Mouse (Mus musculus): ENCODE measurements around the gene Snx30. TPM values are rescaled to one million over a fixed set of nuclear protein-coding genes. Genes with fewer than 3 reads are reported as not detected.
"Not testable (repeated sequence)": the region's sequence is repeated elsewhere in the genome, so short reads cannot be mapped to it uniquely, and the experiment has no call there.

Snx30 gene
- polyA plus RNA-seq, 1 experiment from 2014 or later, result 12.1 TPM

- H3K27ac ChIP-seq (ENCODE audit: low read depth, low read length), result no peak overlapping the region
- H3K4me1 ChIP-seq (ENCODE audit: control insufficient read depth, insufficient read depth, low read length), result no peaks in the 10 kb centered on the region
- no peak overlapping the region for H3K4me2 ChIP-seq (replicated peaks; ENCODE audit: low read depth, low read length)
- no peak overlapping the region for H3K9ac ChIP-seq (ENCODE audit: low read depth, low read length)
- H3K9me3 ChIP-seq (ENCODE audit: control insufficient read depth, low read length), result no peaks in the 10 kb centered on the region
- H3K36me3 ChIP-seq (ENCODE audit: control insufficient read depth, insufficient read depth, low read length), result no peaks in the 10 kb centered on the region
- H3K27me3 ChIP-seq (ENCODE audit: control insufficient read depth, insufficient read depth, low read length), result no peaks in the 10 kb centered on the region
- H3K4me3 ChIP-seq (ENCODE audit: low read length), result no peak overlapping the region
- WGBS, result 2% methylated on average over 7 of the region's 7 CpGs
- no peak for ATAC-seq (ENCODE audit: low FRiP score, low TSS enrichment)
Observed at GRCm38 (mm10) chr4:59786661-59787060, 19.0 kb upstream of the Snx30 start.

- 68% methylated on average over 6 of the region's 6 CpGs for WGBS
- Histone ChIP-seq H3K4me2 (replicated peaks; ENCODE audit: low read depth, low read length) (no peak overlapping the region), H3K9ac (ENCODE audit: low read depth, low read length) (no peak overlapping the region), H3K4me3 (ENCODE audit: low read length) (no peak overlapping the region), H3K36me3 (ENCODE audit: control insufficient read depth, insufficient read depth, low read length) (no peaks in the 10 kb centered on the region), H3K27ac (ENCODE audit: low read depth, low read length) (no peak overlapping the region), H3K4me1 (ENCODE audit: control insufficient read depth, insufficient read depth, low read length) (no peaks in the 10 kb centered on the region), H3K27me3 (ENCODE audit: control insufficient read depth, insufficient read depth, low read length) (0 out of 2 replicates have a peak, but pooled peaks cover 2% of the 10 kb centered on the region), H3K9me3 (ENCODE audit: control insufficient read depth, low read length) (no peaks in the 10 kb centered on the region)
- ATAC-seq (ENCODE audit: low FRiP score, low TSS enrichment), result no peak
Observed at GRCm38 (mm10) chr4:59787126-59787525, 18.5 kb upstream of the Snx30 start.

- H3K4me2 ChIP-seq (replicated peaks; ENCODE audit: low read depth, low read length), result no peak overlapping the region
Observed at GRCm38 (mm10) chr4:59789015-59789414, 16.6 kb upstream of the Snx30 start.

GRCm38 (mm10) chr4:59793626-59794025, 12.0 kb upstream of the Snx30 start:
- not testable (repeated sequence) for H3K27ac ChIP-seq (ENCODE audit: low read depth, low read length); H3K4me2 ChIP-seq (replicated peaks; ENCODE audit: low read depth, low read length); H3K27me3 ChIP-seq (ENCODE audit: control insufficient read depth, insufficient read depth, low read length); ATAC-seq (ENCODE audit: low FRiP score, low TSS enrichment); H3K36me3 ChIP-seq (ENCODE audit: control insufficient read depth, insufficient read depth, low read length); H3K9ac ChIP-seq (ENCODE audit: low read depth, low read length); H3K9me3 ChIP-seq (ENCODE audit: control insufficient read depth, low read length); H3K4me3 ChIP-seq (ENCODE audit: low read length); H3K4me1 ChIP-seq (ENCODE audit: control insufficient read depth, insufficient read depth, low read length)
- 88% methylated on average over 2 of the region's 2 CpGs for WGBS

More at GRCm38 (mm10) chr4:59789015-59789414, 16.6 kb upstream of the Snx30 start:
- Histone ChIP-seq H3K9me3 (ENCODE audit: control insufficient read depth, low read length) (no peaks in the 10 kb centered on the region), H3K27me3 (ENCODE audit: control insufficient read depth, insufficient read depth, low read length) (0 out of 2 replicates have a peak, but pooled peaks cover 2% of the 10 kb centered on the region), H3K4me1 (ENCODE audit: control insufficient read depth, insufficient read depth, low read length) (no peaks in the 10 kb centered on the region), H3K36me3 (ENCODE audit: control insufficient read depth, insufficient read depth, low read length) (no peaks in the 10 kb centered on the region), H3K27ac (ENCODE audit: low read depth, low read length) (no peak overlapping the region), H3K9ac (ENCODE audit: low read depth, low read length) (no peak overlapping the region), H3K4me3 (ENCODE audit: low read length) (no peak overlapping the region)
- ATAC-seq (ENCODE audit: low FRiP score, low TSS enrichment), result no peak

GRCm38 (mm10) chr4:59794116-59794515, 11.5 kb upstream of the Snx30 start:
- WGBS, result 80% methylated on average over 2 of the region's 2 CpGs
- Histone ChIP-seq H3K9ac (ENCODE audit: low read depth, low read length) (no peak overlapping the region), H3K27me3 (ENCODE audit: control insufficient read depth, insufficient read depth, low read length) (0 out of 2 replicates have a peak, but pooled peaks cover 2% of the 10 kb centered on the region), H3K4me2 (replicated peaks; ENCODE audit: low read depth, low read length) (no peak overlapping the region), H3K4me1 (ENCODE audit: control insufficient read depth, insufficient read depth, low read length) (no peaks in the 10 kb centered on the region), H3K27ac (ENCODE audit: low read depth, low read length) (no peak overlapping the region), H3K4me3 (ENCODE audit: low read length) (no peak overlapping the region), H3K36me3 (ENCODE audit: control insufficient read depth, insufficient read depth, low read length) (no peaks in the 10 kb centered on the region), H3K9me3 (ENCODE audit: control insufficient read depth, low read length) (no peaks in the 10 kb centered on the region)
- ATAC-seq (ENCODE audit: low FRiP score, low TSS enrichment), result no peak

GRCm38 (mm10) chr4:59795788-59796455, 9.7 kb upstream of the Snx30 start:
- Histone ChIP-seq H3K4me1 (ENCODE audit: control insufficient read depth, insufficient read depth, low read length) (no peaks in the 10 kb centered on the region), H3K27ac (ENCODE audit: low read depth, low read length) (no peak overlapping the region), H3K27me3 (ENCODE audit: control insufficient read depth, insufficient read depth, low read length) (0 out of 2 replicates have a peak, but pooled peaks cover 2% of the 10 kb centered on the region), H3K36me3 (ENCODE audit: control insufficient read depth, insufficient read depth, low read length) (no peaks in the 10 kb centered on the region), H3K9ac (ENCODE audit: low read depth, low read length) (no peak overlapping the region), H3K9me3 (ENCODE audit: control insufficient read depth, low read length) (no peaks in the 10 kb centered on the region), H3K4me2 (replicated peaks; ENCODE audit: low read depth, low read length) (no peak overlapping the region), H3K4me3 (ENCODE audit: low read length) (no peak overlapping the region)
- ATAC-seq (ENCODE audit: low FRiP score, low TSS enrichment), result no peak
- 78% methylated on average over 2 of the region's 2 CpGs for WGBS

GRCm38 (mm10) chr4:59800181-59800580, 5.5 kb upstream of the Snx30 start:
- H3K4me1 ChIP-seq (ENCODE audit: control insufficient read depth, insufficient read depth, low read length), result 0 out of 2 replicates have a peak, but pooled peaks cover 4% of the 10 kb centered on the region
- H3K27ac ChIP-seq (ENCODE audit: low read depth, low read length), result no peak overlapping the region
- 86% methylated on average over 5 of the region's 5 CpGs for WGBS
- ATAC-seq (ENCODE audit: low FRiP score, low TSS enrichment), result no peak
- H3K4me2 ChIP-seq (replicated peaks; ENCODE audit: low read depth, low read length), result no peak overlapping the region
- no peak overlapping the region for H3K9ac ChIP-seq (ENCODE audit: low read depth, low read length)
- no peak overlapping the region for H3K4me3 ChIP-seq (ENCODE audit: low read length)
- H3K9me3 ChIP-seq (ENCODE audit: control insufficient read depth, low read length), result no peaks in the 10 kb centered on the region
- no peaks in the 10 kb centered on the region for H3K27me3 ChIP-seq (ENCODE audit: control insufficient read depth, insufficient read depth, low read length)
- no peaks in the 10 kb centered on the region for H3K36me3 ChIP-seq (ENCODE audit: control insufficient read depth, insufficient read depth, low read length)

- H3K27ac ChIP-seq (ENCODE audit: low read depth, low read length), result no peak within 1 kb of the TSS
- H3K4me1 ChIP-seq (ENCODE audit: control insufficient read depth, insufficient read depth, low read length), result 0 out of 2 replicates have a peak, but pooled peaks cover 4% of the 10 kb centered on the region
- no peak within 1 kb of the TSS for H3K9ac ChIP-seq (ENCODE audit: low read depth, low read length)
- H3K4me3 ChIP-seq (ENCODE audit: low read length), result no peak within 1 kb of the TSS
- no peaks in the 10 kb centered on the region for H3K36me3 ChIP-seq (ENCODE audit: control insufficient read depth, insufficient read depth, low read length)
- H3K4me2 ChIP-seq (replicated peaks; ENCODE audit: low read depth, low read length), result no peak within 1 kb of the TSS
- no peak for ATAC-seq (ENCODE audit: low FRiP score, low TSS enrichment)
- no peaks in the 10 kb centered on the region for H3K9me3 ChIP-seq (ENCODE audit: control insufficient read depth, low read length)
- H3K27me3 ChIP-seq (ENCODE audit: control insufficient read depth, insufficient read depth, low read length), result no peaks in the 10 kb centered on the region
Observed at GRCm38 (mm10) chr4:59801489-59801888, 4.2 kb upstream of the Snx30 start, which contains the start of gene Inip. Gene Inip (minus strand): TSS chr4:59801589.

- no peaks in the 10 kb centered on the region for H3K9me3 ChIP-seq (ENCODE audit: control insufficient read depth, low read length)
- 82% methylated on average over 6 of the region's 6 CpGs for WGBS
Observed at GRCm38 (mm10) chr4:59802107-59802506, 3.5 kb upstream of the Snx30 start.

More at GRCm38 (mm10) chr4:59802107-59802506, 3.5 kb upstream of the Snx30 start:
- Histone ChIP-seq H3K27me3 (ENCODE audit: control insufficient read depth, insufficient read depth, low read length) (no peaks in the 10 kb centered on the region), H3K4me2 (replicated peaks; ENCODE audit: low read depth, low read length) (no peak overlapping the region), H3K9ac (ENCODE audit: low read depth, low read length) (no peak overlapping the region), H3K27ac (ENCODE audit: low read depth, low read length) (no peak overlapping the region), H3K4me3 (ENCODE audit: low read length) (no peak overlapping the region), H3K36me3 (ENCODE audit: control insufficient read depth, insufficient read depth, low read length) (no peaks in the 10 kb centered on the region), H3K4me1 (ENCODE audit: control insufficient read depth, insufficient read depth, low read length) (peaks cover 6% of the 10 kb centered on the region; the same call in 1 of the 2 replicates)
- no peak for ATAC-seq (ENCODE audit: low FRiP score, low TSS enrichment)

All from kidney, embryonic 14.5 days (tissue).